Mouse (Mus musculus) olfactory bulb, adult 2 months (tissue): Measurements from ENCODE around the gene Catsper2. TPM values are rescaled to one million over a fixed set of nuclear protein-coding genes. Genes with fewer than 3 reads are reported as not detected.

ENCODE experiments used
- H3K27ac ChIP-seq: fragments of 200-500 bp; 2 replicates; pipeline ENCODE4 v1.5.1; 2012; ENCODE audit warnings: low read depth, low read length; ENCODE audit not compliant: insufficient read depth
- H3K4me1 ChIP-seq: fragments of 200-500 bp; 2 replicates; pipeline ENCODE4 v1.6.1; 2012; ENCODE audit warnings: low read length; ENCODE audit not compliant: control insufficient read depth, insufficient read depth
- H3K4me3 ChIP-seq: fragments of 200-500 bp; 2 replicates; pipeline ENCODE4 v1.5.1; 2012; ENCODE audit warnings: mild to moderate bottlenecking, low read depth, low read length, moderate library complexity; ENCODE audit not compliant: insufficient read depth
- CTCF ChIP-seq: fragments of 200-500 bp; IDR thresholded peaks from 2 replicates; pipeline ENCODE4 v1.5.1; 2012; ENCODE audit warnings: low read depth, mild to moderate bottlenecking, low read length, moderate library complexity; ENCODE audit not compliant: insufficient read depth
- POLR2A ChIP-seq: fragments of 200-500 bp; IDR thresholded peaks from 2 replicates; pipeline ENCODE4 v1.6.1; 2012; ENCODE audit warnings: mild to moderate bottlenecking, low read depth, low read length, moderate library complexity; ENCODE audit not compliant: insufficient read depth
- WGBS: fragments of 180-500 bp; shearing (Covaris S2); methylation state at CpG from one replicate; pipeline ENCODE4 v1.1.7; 2018; 5-methylcytosine and 5-hydroxymethylcytosine counted together
- polyA plus RNA-seq: library from polyadenylated mRNA; stranded (reverse); fragments of >200 nt; gene quantifications from 2 replicates; pipeline ENCODE4 v1.2.4, GENCODE M21; 2012; ENCODE audit warnings: low replicate concordance; ENCODE audit not compliant: missing spikeins, insufficient read depth, insufficient read length

Catsper2 gene
- polyA plus RNA-seq, 1 experiment, result not detected

DNA sequence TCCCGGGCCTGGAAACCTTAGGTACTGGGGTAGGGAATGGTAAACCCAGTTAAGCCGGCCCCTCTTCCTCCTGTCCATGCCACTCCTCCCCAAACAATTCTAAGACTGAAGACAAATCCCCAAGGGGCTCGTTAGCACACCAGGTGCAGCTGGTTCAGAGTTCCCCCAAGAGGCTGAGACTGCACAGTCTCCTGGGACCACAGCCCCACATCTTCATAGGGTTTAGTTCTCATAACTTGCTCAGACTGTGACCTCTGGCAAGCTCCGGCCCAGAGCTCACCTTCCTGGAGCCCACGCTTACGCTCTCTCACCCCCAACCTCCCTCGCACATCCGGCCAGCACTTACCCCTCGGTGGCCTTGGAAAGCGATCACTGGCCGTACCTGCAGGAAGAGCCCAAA, 28.2 kb upstream of the Catsper2 start:
- WGBS, result 19% methylated on average over 11 of the region's 11 CpGs
- Histone ChIP-seq H3K4me3 (no peak overlapping the region), H3K4me1 (peaks cover 12% of the 10 kb centered on the region), H3K27ac (no peak overlapping the region)
- no peak for TF ChIP-seq POLR2A
- no peak for TF ChIP-seq CTCF

DNA sequence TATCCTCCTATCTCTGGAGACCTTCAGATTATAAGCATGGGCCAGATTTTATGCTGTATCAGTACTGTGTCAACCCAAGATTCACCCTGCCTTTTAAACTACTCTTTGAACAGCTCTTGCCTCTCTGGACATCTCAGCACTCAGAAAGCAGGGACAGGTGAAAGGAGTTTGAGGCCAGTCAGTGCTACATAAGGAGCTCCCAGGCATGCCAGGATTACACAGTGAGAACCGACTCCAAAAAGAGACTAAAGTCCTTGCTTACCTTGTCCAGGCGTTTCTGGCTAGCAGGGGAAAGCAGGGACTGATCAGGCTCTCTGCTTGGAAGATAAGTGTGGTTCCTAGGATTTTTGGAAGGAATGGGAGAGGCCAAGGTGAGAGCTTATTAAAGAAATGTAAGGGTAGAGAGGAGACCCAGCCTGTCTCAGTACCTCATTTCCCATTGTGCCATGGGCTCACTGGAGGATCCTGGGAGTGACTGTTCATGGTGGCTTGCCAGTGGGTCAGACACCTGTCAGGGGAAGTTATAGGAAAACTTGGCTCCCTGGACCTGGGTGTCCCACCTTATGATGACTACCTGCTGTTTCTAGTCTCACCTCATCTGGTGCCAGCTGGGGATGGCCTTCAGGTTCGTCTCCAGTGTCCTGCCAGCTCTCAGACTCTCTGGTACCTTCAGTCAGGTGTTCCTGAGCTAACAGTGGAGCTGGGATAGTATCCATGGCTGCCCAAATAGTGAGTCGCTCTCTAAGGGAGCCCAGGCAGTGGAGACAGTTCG, 27.4 kb upstream of the Catsper2 start:
- Histone ChIP-seq H3K4me3 (no peak overlapping the region), H3K27ac (no peak overlapping the region), H3K4me1 (peaks cover 12% of the 10 kb centered on the region)
- 62% methylated on average over 5 of the region's 5 CpGs for WGBS
- TF ChIP-seq POLR2A (no peak), CTCF (no peak)

DNA sequence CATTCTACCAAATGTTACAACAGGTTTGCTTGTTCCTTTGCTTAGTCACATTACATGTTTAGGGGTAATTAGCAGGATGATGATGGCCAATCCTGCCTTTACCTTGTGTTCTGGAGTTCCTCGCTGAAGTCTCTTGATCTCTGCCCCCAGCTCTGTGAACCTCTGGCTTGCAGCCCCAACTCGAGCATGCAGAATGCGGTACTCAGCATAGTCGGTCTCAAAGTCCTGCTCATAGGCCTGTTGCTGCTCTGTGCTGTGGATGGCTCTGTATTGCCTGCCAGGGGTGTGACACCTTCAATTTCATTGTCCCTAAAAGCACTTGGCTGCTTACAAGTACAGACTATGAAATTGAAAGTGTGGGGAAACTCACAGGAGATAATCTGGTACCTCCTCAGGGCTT, 26.2 kb upstream of the Catsper2 start:
- Histone ChIP-seq H3K4me3 (no peak overlapping the region), H3K4me1 (peaks cover 12% of the 10 kb centered on the region), H3K27ac (no peak overlapping the region)
- 71% methylated on average over 4 of the region's 4 CpGs for WGBS
- no peak for TF ChIP-seq POLR2A

DNA sequence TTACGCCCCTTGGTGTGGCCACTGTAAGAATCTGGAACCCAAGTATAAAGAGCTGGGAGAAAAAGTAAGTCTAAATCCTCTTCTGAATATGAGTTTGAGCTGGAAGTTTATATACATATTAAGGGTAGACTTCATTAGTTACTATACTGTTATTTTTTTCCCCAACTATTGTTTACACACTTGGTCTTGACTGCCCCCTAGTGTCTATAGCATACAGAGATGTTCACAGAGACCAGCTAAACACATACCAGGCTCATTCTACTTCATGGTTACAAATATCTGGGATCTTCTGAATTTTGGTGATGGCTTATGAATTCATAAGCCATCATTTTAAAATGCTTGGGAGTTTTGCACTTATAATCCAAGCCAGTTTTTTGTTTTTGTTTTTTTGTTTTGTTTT, 21.3 kb upstream of the Catsper2 start:
- no peak for TF ChIP-seq POLR2A
- no peak for TF ChIP-seq CTCF
- no peak overlapping the region for H3K4me3 ChIP-seq
- WGBS, result 100% methylated on average over 1 of the region's 1 CpGs

DNA sequence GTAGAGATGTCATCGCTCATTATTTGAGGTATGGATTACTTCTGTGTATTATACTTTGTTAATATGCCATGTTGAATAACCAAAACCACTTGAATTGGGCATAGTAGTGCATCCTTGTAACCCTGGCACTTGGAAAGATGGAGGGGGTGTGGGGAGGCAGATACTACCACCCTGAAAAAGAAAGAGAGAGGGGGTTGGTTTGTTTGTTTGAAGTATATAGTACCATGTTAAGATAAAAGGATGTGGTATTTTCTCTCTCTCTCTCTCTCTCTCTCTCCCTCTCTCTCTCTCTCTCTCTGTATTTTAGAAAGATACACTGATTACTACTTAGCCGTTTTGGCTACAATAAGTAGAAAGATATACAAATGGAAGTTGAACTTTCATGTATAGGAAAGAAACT, 12.3 kb upstream of the Catsper2 start:
- no peak for TF ChIP-seq POLR2A
- no peak for TF ChIP-seq CTCF
- H3K27ac ChIP-seq, result no peak overlapping the region
- H3K4me3 ChIP-seq, result no peak overlapping the region
- WGBS, result 75% methylated on average over 2 of the region's 2 CpGs
- H3K4me1 ChIP-seq, result no peaks in the 10 kb centered on the region

More for the DNA sequence above, 21.3 kb upstream of the Catsper2 start:
- no peak overlapping the region for H3K27ac ChIP-seq
- no peaks in the 10 kb centered on the region for H3K4me1 ChIP-seq

DNA sequence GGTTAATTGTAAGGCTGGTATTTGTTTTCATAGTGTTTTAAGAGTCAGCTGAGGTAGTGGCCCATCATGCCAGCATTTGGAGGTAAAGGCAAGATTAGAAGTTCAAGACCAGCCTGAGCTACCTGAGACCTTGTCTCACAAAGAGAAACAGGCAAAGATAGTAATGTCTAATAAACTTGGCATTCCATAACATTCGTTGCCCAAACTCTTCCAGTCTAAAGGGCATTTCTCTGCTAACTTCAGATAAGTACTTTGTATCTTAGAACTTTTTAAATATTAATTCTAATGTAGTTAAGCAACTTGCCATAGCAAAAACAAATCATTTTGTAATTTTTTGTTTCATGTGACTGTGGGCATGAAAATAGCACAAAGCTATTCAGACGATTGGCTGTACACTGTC, 9.6 kb upstream of the Catsper2 start:
- no peak overlapping the region for H3K4me3 ChIP-seq
- TF ChIP-seq POLR2A (no peak), CTCF (no peak)
- H3K27ac ChIP-seq, result no peak overlapping the region
- H3K4me1 ChIP-seq, result no peaks in the 10 kb centered on the region
- whole genome bisulfite sequencing, result 86% methylated on average over 2 of the region's 2 CpGs

DNA sequence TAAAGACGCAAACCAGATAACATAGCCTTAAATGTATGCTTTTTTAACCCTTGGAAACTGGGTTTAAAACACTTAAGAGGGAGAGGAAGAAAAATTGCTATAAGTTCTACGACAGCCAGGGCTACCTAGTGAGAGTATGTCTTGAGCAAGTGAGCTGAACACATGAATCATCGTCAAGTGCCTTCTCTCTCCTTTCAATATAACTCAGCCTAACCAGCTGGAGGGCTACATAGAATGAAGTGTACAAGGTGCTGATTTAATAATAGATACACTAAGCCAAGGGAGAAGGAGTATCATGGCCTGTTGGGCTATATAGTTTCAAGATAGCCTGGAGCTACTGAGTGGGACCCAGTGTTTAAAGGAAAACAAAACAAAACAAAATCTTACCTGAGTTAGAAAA, 4.9 kb upstream of the Catsper2 start:
- no peak overlapping the region for H3K4me3 ChIP-seq
- H3K4me1 ChIP-seq, result 0 out of 2 replicates have a peak, but pooled peaks cover 2% of the 10 kb centered on the region
- 71% methylated on average over 3 of the region's 3 CpGs for WGBS
- H3K27ac ChIP-seq, result no peak overlapping the region
- TF ChIP-seq POLR2A, result no peak
- no peak for TF ChIP-seq CTCF

DNA sequence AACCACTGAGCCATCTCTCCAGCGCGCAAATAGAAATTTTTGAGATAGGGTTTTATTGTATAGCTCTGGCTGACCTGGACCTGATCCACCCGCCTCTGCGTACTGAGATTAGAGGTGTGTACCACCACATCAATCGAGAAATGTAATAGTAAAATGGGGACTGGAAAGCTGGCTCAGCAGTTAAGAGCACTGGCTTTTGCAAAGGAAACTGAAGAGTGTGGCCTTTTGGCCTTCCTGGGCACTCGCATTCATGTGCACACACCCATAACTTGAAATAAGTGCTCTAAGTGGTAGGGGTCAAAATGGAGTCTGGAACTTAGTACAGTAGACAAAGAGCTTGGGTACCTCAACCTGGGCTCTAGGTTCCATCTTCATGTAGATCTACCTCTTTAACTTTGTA, 2.8 kb upstream of the Catsper2 start:
- WGBS, result 90% methylated on average over 6 of the region's 6 CpGs
- H3K4me1 ChIP-seq, result 0 out of 2 replicates have a peak, but pooled peaks cover 2% of the 10 kb centered on the region
- H3K27ac ChIP-seq, result no peak overlapping the region
- H3K4me3 ChIP-seq, result no peak overlapping the region
- TF ChIP-seq CTCF (no peak), POLR2A (no peak)

DNA sequence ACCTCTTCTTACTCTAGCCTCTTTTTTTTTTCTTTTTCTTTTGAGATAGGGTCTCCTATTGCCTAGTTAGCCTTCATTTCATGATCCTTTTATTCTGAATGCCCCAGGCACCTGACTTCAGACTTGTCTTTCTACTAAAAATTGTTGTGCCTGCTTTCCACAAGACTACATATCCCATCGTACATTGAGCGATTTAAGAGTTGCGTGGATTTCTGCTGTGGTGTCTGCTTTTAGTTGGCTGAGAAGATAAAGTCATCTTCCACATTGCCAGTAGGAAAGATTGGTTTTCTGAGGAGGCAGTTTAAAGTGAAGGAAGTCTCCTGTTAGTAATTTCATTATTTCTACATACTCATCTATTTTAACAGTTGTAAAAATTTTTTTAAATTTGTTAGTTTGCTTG, 2.0 kb upstream of the Catsper2 start:
- 0 out of 2 replicates have a peak, but pooled peaks cover 2% of the 10 kb centered on the region for H3K4me1 ChIP-seq
- no peak overlapping the region for H3K4me3 ChIP-seq
- 34% methylated on average over 3 of the region's 3 CpGs for WGBS
- TF ChIP-seq CTCF (no peak), POLR2A (no peak)
- no peak overlapping the region for H3K27ac ChIP-seq
